Mouse (Mus musculus): ENCODE measurements around the gene Nexn.
"Not testable (repeated sequence)": the region's sequence is repeated elsewhere in the genome, so short reads cannot be mapped to it uniquely, and the experiment has no call there.

Gene Nexn

DNA sequence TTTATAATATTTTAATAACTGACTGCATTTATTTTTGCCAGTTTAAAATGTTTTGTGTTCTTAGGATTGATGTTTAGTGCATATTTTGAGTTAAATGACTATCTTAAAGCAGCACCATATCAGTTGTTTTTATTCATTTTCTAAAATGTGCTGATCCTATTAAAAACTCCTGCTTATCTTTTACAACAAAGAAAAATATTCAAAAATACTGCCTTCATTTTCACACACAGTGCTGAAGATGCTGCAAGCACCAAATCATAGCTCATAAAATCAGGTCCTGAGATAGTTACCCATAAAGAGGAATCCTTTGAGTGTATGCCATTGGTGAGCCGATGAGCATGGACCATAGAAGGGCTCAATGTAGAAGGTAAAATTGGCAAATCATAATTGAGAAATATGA lies 30.9 kb downstream of the Nexn start:
- DNase-seq (ENCODE audit: low spot score), result no peak

DNA sequence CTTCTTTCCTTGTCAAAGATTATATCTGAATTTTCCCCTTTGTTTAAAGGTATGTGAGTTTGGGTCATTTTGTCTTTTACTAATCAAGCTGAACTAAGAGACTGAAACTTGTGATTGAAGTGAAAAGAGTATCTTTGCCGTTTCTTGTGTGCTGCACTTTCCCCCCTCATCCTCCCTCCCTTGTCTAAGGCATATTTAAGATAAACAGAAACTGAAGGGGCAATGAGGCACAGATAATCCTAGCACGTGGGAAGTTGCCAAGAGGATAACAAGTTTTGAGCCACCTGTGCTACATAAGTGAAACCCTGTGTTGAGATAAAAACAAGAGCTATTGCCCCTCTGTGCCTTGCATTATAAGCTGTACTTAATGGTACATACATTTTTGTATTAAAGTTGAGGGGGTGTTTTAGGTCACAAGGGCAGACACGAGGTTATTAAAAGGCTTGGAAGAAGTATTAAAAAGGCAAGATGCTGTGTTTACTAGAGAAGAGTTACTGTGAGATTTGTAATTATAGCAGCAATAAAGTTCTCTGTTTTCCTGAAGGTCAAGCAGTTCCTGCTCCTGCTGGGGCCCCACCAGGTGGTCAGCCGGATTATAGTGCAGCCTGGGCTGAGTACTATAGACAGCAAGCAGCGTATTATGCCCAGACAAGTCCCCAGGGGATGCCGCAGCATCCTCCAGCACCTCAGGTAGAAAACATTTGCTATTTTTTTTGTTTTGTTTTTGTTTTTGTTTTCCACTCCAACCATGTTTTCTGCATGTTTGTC lies 34.6 kb downstream of the Nexn start:
- no peak for DNase-seq (ENCODE audit: low spot score)

DNA sequence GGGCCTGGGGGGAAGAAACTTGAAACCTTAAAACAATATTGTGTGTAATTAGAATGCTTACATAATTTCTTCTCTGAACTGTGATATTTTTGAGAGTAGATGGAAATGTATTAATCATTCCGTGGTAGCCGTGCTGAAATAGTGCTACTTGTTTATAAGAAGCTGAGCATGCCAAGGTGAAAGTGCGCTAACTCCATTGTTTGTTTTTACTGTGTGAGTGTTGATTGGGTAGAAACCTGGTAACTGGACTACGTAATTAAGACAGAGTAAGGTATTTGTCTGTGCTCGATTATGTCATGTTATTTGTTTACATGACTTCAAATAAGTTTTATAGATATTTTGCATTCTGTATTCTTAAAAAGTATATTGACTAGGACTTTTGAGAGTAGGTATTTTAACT lies 36.9 kb downstream of the Nexn start:
- no peak for DNase-seq (ENCODE audit: low spot score)

DNA sequence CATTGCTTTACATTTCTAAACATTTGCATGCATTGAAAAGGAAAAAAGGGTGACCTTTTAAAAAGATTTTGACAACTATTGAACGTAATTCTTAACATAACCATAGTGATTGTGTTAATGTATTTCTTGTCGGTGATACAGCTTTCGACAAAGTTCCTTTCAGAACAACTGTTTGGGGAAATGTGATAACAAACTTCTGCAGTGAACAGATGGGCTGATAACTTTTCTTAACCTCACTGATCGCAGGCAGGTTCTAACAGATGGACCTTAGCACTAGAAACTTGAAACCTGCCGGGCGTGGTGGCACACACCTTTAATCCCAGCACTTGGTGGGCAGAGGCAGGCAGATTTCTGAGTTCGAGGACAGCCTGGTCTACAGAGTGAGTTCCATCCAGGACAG lies 37.3 kb downstream of the Nexn start:
- DNase-seq (ENCODE audit: low spot score), result no peak

DNA sequence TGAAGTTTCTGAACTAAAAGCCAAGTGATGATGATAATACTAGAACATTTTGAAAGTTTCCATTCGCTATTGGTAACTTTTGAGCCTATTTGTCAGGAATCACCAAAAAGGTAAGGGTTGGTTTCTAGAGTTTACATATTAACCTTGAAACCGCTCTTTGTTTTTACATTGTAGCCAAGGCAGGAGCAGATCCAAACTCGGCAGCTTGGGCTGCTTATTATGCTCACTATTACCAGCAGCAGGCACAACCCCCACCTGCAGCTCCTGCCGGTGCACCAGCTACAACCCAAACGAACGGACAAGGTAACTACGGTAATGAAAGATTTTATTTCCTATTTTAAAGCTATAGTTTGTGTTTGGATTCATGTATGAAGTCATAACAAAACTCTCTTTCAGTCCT lies 40.2 kb downstream of the Nexn start:
- DNase-seq (ENCODE audit: low spot score), result no peak

DNA sequence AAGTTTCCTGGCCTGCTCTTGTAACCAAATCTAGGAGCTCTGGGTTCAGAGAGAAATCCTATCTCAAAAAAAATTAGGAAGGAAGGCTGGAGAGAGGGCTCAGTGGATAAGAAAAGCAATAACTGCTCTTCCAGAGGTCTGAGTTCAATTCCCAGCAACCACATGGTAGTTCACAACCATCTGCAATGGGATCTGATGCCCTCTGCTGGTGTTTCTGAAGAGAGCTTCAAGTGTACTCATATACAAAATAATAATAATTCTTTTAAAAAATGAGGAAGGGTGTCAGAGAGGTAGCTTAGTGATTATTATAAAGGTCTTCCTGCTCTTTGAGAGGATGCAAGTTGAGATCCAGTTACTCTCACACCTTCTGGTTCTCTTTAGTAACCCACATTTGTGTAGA lies 41.2 kb downstream of the Nexn start:
- no peak for DNase-seq (ENCODE audit: low spot score)

DNA sequence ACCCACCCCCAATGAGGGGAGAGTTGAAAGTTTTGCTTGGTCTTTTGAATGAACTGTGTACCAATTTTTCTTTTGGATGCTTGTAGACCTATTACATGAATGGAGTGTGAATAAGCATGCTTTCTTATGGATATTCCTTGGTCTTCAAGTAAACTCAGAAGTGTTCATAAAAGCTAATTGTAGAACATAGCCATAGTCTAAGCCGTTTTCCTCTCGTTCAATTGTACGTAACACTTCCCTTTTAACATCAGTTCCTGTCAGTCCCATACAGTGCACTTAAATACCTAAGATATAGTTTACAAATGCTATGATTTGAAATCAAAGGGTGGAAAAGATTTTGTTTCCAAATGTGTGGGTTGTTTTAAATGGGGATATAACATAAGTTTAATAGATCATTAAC lies 52.7 kb downstream of the Nexn start:
- DNase-seq (ENCODE audit: low spot score), result no peak

DNA sequence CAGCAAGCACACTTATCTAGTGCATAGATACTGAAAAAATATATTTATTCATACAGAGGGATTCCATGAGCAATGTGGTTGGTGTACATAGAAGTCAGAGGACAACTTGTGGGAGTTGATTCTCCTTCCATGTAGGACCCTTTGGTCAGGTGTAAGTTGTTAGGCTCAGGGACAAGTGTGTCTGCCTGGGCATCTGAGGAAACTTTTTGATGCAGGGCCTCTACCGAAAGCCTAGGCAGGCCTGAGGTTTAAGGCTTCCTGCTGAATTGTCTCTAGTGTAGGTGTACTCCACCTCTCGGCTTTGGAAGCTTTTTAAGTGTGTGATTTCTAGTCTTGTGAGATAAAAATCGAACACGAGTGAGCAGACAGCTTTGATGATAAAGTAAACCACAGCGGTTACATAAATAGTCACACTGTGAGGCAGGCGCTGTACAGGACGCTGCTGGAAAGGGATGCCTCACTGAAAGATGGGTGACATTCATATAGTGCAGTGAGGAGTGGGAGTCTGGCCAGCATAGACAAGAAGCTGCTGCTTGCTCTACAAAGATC lies 54.3 kb downstream of the Nexn start:
- DNase-seq (ENCODE audit: low spot score), result no peak

DNA sequence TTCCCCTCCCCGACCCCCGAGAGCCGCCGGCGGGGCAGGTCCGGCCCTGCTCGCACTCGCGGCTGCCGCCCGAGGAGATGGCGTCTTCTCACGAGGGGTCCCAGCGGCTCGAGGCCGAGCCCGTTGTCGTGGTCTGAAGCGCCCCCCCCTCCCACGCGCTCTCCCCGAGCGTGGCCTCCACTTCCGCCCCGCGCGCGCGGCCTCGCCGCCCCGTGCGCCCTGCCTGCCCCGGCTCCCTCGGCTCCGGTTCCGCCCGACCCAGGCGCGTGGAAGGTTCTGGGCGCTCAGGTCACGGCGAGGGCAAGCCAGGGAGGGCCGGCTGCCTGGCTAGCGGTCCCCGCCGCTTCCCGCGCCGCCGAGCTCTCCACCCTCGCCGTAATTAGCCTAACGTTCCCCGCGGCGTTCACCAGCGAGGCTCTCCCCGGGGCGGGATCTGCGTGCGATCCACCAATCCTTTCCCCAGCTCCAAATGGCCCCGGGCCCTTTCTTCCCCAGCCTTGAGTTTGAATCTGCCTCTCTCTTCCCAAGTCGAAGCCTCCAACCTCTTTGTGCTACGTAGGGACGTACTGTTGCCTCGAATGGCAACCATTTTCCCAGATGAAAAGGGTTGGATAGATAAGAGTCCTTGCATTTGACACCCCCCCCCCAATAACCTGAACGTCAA lies 55.3 kb downstream of the Nexn start:
- peak; percentile 63 for DNase-seq (ENCODE audit: low spot score)

GRCm38 (mm10) chr3:152209967-152210634 lies 56.0 kb downstream of the Nexn start, which contains the start of the genes Dnajb4 and Fubp1:
Gene Dnajb4, minus strand, starts transcription at chr3:152210302.
Gene Fubp1, plus strand, starts transcription at chr3:152210422.
- peak; percentile 99 for DNase-seq (ENCODE audit: low spot score)

DNA sequence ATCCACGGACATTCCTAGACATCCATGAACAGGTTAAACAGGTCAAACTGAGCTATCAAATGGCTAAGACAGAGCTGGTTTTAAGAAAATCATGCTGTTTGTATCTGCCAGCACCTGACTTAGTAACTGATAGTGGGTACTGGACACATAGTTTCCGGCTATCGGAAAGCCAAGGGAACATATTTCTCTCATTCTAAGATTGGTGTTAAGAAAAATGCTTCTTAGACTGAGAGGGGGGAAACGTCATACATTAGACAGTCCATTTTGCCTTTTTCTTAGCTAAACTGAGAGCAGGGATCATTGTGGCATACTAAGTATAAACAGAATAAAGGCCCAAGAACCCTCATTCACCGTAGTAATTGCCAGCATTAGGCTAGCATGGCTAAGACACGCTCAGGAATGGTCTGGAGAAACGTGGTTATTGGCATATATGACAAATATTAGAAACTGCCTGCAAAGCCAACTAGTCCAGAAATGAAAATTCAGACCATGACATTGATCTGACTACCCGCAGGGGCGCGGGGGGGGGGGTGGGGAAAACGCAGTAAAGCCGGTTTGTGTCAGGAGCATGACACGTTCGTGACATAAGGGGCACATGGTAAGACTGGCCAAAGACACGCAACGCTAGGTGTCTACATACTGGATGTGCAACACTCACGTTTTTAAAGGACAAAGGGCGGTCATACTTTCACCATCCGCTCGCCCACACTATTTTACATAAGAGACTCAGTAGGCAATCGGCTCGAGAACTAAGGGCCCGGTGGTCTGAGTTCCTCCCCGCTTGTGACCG lies 56.8 kb downstream of the Nexn start:
- no peak for DNase-seq (ENCODE audit: low spot score)

GRCm38 (mm10) chr3:152208096-152208885 lies 57.9 kb downstream of the Nexn start:
- DNase-seq (ENCODE audit: low spot score), result no peak

GRCm38 (mm10) chr3:152207156-152207555 lies 59.0 kb downstream of the Nexn start:
- no peak for DNase-seq (ENCODE audit: low spot score)

- no peak for DNase-seq (ENCODE audit: low spot score)
These were observed 61.6 kb downstream of the Nexn start for GRCm38 (mm10) chr3:152204577-152204976.

- no peak for DNase-seq (ENCODE audit: low spot score)
These were observed 62.2 kb downstream of the Nexn start for GRCm38 (mm10) chr3:152203996-152204395.

GRCm38 (mm10) chr3:152203411-152203810 lies 62.7 kb downstream of the Nexn start:
- DNase-seq (ENCODE audit: low spot score), result no peak

GRCm38 (mm10) chr3:152202942-152203341 lies 63.2 kb downstream of the Nexn start:
- no peak for DNase-seq (ENCODE audit: low spot score)

- no peak for DNase-seq (ENCODE audit: low spot score)
These were observed 64.5 kb downstream of the Nexn start for GRCm38 (mm10) chr3:152201651-152202050.

GRCm38 (mm10) chr3:152201181-152201580 lies 65.0 kb downstream of the Nexn start:
- DNase-seq (ENCODE audit: low spot score), result no peak

GRCm38 (mm10) chr3:152199125-152199524 lies 67.0 kb downstream of the Nexn start:
- no peak for DNase-seq (ENCODE audit: low spot score)

GRCm38 (mm10) chr3:152197246-152197645 lies 68.9 kb downstream of the Nexn start:
- DNase-seq (ENCODE audit: low spot score), result not testable (repeated sequence)

Data from layer of hippocampus, adult 11-12 months (tissue).